ENCODE assay signal across 11 mouse cellular contexts in genomic region chr2:18873440-18873839, GRCm38 (mm10).
DNase-seq lines count a peak whose midpoint lies in the region; ATAC-seq and TF ChIP-seq lines count a peak whose summit lies in the region.
"Had no signal": no experiment of that assay in that cellular context is flagged by ENCODE, and none has a peak within 500 bp of the region (broad histone marks: within the 10 kb centered on the region; RNA-seq: fewer than 3 reads in every experiment).

No protein-coding gene starts in this region.

- H3K4me3 ChIP-seq in limb, embryonic 14.5 days (replicated peaks; ENCODE audit: low read length) = no peak overlapping the region
- H3K4me3 ChIP-seq in limb, embryonic 10.5 days = no peak overlapping the region
- H3K4me3 ChIP-seq in CH12.LX (replicated peaks in 1 of 3; ENCODE audit: low read depth in 2 of 3, low read length in 2 of 3, poor library complexity in 1 of 3) = no peak overlapping the region
- no peak overlapping the region for H3K4me3 ChIP-seq in myocyte
- H3K4me3 ChIP-seq: embryonic facial prominence, embryonic 13.5 days; forebrain, embryonic 13.5 days; forebrain, embryonic 15.5 days had no signal

- TF ChIP-seq POLR2A in limb, embryonic 14.5 days (IDR thresholded peaks at IDR 0.05; ENCODE audit: borderline replicate concordance, extremely low read depth, insufficient read depth, insufficient read length) = no peak
- TF ChIP-seq POLR2A in CH12.LX (IDR thresholded peaks at IDR 0.05; ENCODE audit: low read depth, low read length) (no peak), myocyte (IDR thresholded peaks at IDR 0.05; ENCODE audit: insufficient read length, low read depth) (no peak)

- H3K9me3 ChIP-seq in limb, embryonic 14.5 days (ENCODE audit: control insufficient read depth, low read length) = no peaks in the 10 kb centered on the region
- no peaks in the 10 kb centered on the region for H3K9me3 ChIP-seq in limb, embryonic 10.5 days (replicated peaks)
- H3K9me3 ChIP-seq in CH12.LX (replicated peaks; ENCODE audit: low read length) = no peaks in the 10 kb centered on the region
- H3K9me3 ChIP-seq: embryonic facial prominence, embryonic 13.5 days; forebrain, embryonic 13.5 days; forebrain, embryonic 15.5 days had no signal

- H3K4me1 ChIP-seq in limb, embryonic 14.5 days (ENCODE audit: control insufficient read depth, insufficient read depth, low read length) = no peaks in the 10 kb centered on the region
- H3K4me1 ChIP-seq in limb, embryonic 10.5 days = peaks cover 4% of the 10 kb centered on the region; the same call in 1 of the 2 replicates
- H3K4me1 ChIP-seq in CH12.LX (ENCODE audit: control insufficient read depth in 1 of 2, insufficient read depth in 2 of 2) = peaks cover 0 to 30% of the 10 kb centered on the region in 2 experiments; a peak in 2 of 4 replicates
- H3K4me1 ChIP-seq: forebrain, embryonic 13.5 days; forebrain, embryonic 15.5 days had no signal

- H3K27me3 ChIP-seq in limb, embryonic 14.5 days (ENCODE audit: control insufficient read depth, insufficient read depth, low read length) = no peaks in the 10 kb centered on the region
- H3K27me3 ChIP-seq in limb, embryonic 10.5 days (ENCODE audit: low read depth, poor library complexity, severe bottlenecking) = 0 out of 2 replicates have a peak, but pooled peaks cover 4% of the 10 kb centered on the region
- H3K27me3 ChIP-seq in CH12.LX (replicated peaks) (no peaks in the 10 kb centered on the region), myocyte (ENCODE audit: control insufficient read depth, insufficient read depth, insufficient read length) (no peaks in the 10 kb centered on the region)
- H3K27me3 ChIP-seq: embryonic facial prominence, embryonic 13.5 days; forebrain, embryonic 13.5 days; forebrain, embryonic 15.5 days had no signal

- H3K36me3 ChIP-seq in limb, embryonic 14.5 days (ENCODE audit: control insufficient read depth, insufficient read depth, low read length) = no peaks in the 10 kb centered on the region
- H3K36me3 ChIP-seq in limb, embryonic 10.5 days = no peaks in the 10 kb centered on the region
- H3K36me3 ChIP-seq in CH12.LX (replicated peaks in 1 of 2; ENCODE audit: control insufficient read depth in 1 of 2, insufficient read depth in 1 of 2, low read length in 1 of 2) (peaks cover 0 to 74% of the 10 kb centered on the region in 2 experiments), myocyte (ENCODE audit: control insufficient read depth, insufficient read depth) (peaks cover 4% of the 10 kb centered on the region)
- H3K36me3 ChIP-seq: embryonic facial prominence, embryonic 13.5 days; forebrain, embryonic 15.5 days had no signal

- no peak for TF ChIP-seq EP300 in CH12.LX (IDR thresholded peaks at IDR 0.05; ENCODE audit: low read length)

- no peak for TF ChIP-seq CTCF in CH12.LX (conservative IDR thresholded peaks at IDR 0.05 in 1 of 2, IDR thresholded peaks at IDR 0.05 in 1 of 2; ENCODE audit: low read depth in 2 of 2, low read length in 2 of 2)

- ATAC-seq in limb, embryonic 14.5 days (ENCODE audit: low FRiP score, low read depth) = peak; percentile 28; the same call in 1 of the 2 replicates
- ATAC-seq: forebrain, postnatal 0 days had no signal

- H3ac ChIP-seq in myocyte (ENCODE audit: control insufficient read depth, insufficient read length) = no peak overlapping the region

- no peaks in the 10 kb centered on the region for H3K79me2 ChIP-seq in CH12.LX (replicated peaks; ENCODE audit: control insufficient read depth, extremely low read depth, insufficient read depth, poor library complexity, severe bottlenecking)
- no peaks in the 10 kb centered on the region for H3K79me2 ChIP-seq in myocyte (ENCODE audit: control insufficient read depth, insufficient read depth)

- dilution Hi-C loops in CH12.LX (cut with MboI; ENCODE audit: extremely low pct_ligation_motif_present, extremely low pct_unique_long_range_greater_than_20kb, low sequenced_read_pairs) = no loop called here

- WGBS in limb, embryonic 14.5 days = 41% methylated on average over 3 of the region's 3 CpGs
- 60% methylated on average over 3 of the region's 3 CpGs for WGBS in limb, embryonic 10.5 days

- H3K4me2 ChIP-seq in limb, embryonic 14.5 days (replicated peaks; ENCODE audit: low read depth, low read length, severe bottlenecking) = no peak overlapping the region
- H3K4me2 ChIP-seq in CH12.LX (ENCODE audit: insufficient read depth, low read depth, poor library complexity, severe bottlenecking) (no peak overlapping the region), myocyte (ENCODE audit: low read depth) (no peak overlapping the region)
- H3K4me2 ChIP-seq: embryonic facial prominence, embryonic 13.5 days; forebrain, embryonic 13.5 days; forebrain, embryonic 15.5 days had no signal

- H3K9ac ChIP-seq in limb, embryonic 14.5 days (ENCODE audit: low read depth, low read length, severe bottlenecking) = no peak overlapping the region
- H3K9ac ChIP-seq in CH12.LX (ENCODE audit: insufficient read depth, low read depth) = no peak overlapping the region
- H3K9ac ChIP-seq: embryonic facial prominence, embryonic 13.5 days; forebrain, embryonic 13.5 days; forebrain, embryonic 15.5 days; forebrain, postnatal 0 days had no signal

- TF ChIP-seq RAD21 in CH12.LX (IDR thresholded peaks at IDR 0.05; ENCODE audit: low read depth, low read length) = no peak

- no peak overlapping the region for H3K27ac ChIP-seq in limb, embryonic 14.5 days (replicated peaks; ENCODE audit: low read depth, low read length)
- H3K27ac ChIP-seq in limb, embryonic 10.5 days = no peak overlapping the region
- H3K27ac ChIP-seq in CH12.LX (ENCODE audit: insufficient read depth, low read depth) = no peak overlapping the region
- H3K27ac ChIP-seq: embryonic facial prominence, embryonic 13.5 days; forebrain, embryonic 13.5 days; forebrain, embryonic 15.5 days had no signal

- in situ Hi-C loops in CH12.LX (cut with MboI; ENCODE audit: low pct_ligation_motif_present, low pct_unique_long_range_greater_than_20kb, low sequenced_read_pairs) = loop anchor here (25.0 kb wide), 1 partner anchor 464 kb away; no protein-coding TSS in a partner anchor

- peak; percentile 2 for DNase-seq in embryo, embryonic 10 days (ENCODE audit: low spot score)
- DNase-seq in embryo, embryonic 11 days = no peak
- no peak for DNase-seq in limb, embryonic 14.5 days (ENCODE audit: low spot score)
- DNase-seq in limb, embryonic 10.5 days (ENCODE audit: low spot score) = no peak
- peak; percentile 5 for DNase-seq in CH12.LX (ENCODE audit: extremely low read depth)
- no peak for DNase-seq in lung, postnatal 10 days

TF ChIP-seq in CH12.LX, 34 proteins besides CTCF, POLR2A, EP300 and RAD21:
- TF ChIP-seq ETS1 (conservative IDR thresholded peaks at IDR 0.05; ENCODE audit: low read depth, low read length) (peak; percentile 37; the same call in 1 of the 2 replicates), TBP (conservative IDR thresholded peaks at IDR 0.05; ENCODE audit: low read depth, low read length) (no peak)

TF ChIP-seq in myocyte, 11 proteins besides CTCF, POLR2A, EP300 and RAD21:
- no peak for TF ChIP-seq SRF (IDR thresholded peaks at IDR 0.05; ENCODE audit: control insufficient read depth, insufficient read length, low read depth)
- TF ChIP-seq TCF12 (IDR thresholded peaks at IDR 0.05; ENCODE audit: insufficient read depth, poor library complexity, severe bottlenecking) = peak; percentile 47
- no peak for TF ChIP-seq USF1 (IDR thresholded peaks at IDR 0.05; ENCODE audit: low read depth)
- peak; percentile 40 to 64 (median 49) for TF ChIP-seq MYOD1 (IDR thresholded peaks at IDR 0.05; ENCODE audit: control insufficient read depth in 1 of 3, insufficient read length in 2 of 3, low read depth in 2 of 3)
- TF ChIP-seq MYOG (IDR thresholded peaks at IDR 0.05; ENCODE audit: control insufficient read depth in 1 of 3, insufficient read depth in 1 of 3, insufficient read length in 2 of 3, low read depth in 2 of 3) = peak in 1 of 3 experiments; percentile 57
- TF ChIP-seq TCF3 (IDR thresholded peaks at IDR 0.05; ENCODE audit: insufficient read length, low read depth) = no peak
- no peak for TF ChIP-seq E2F4 (IDR thresholded peaks at IDR 0.05; ENCODE audit: insufficient read depth)
- TF ChIP-seq MAX (IDR thresholded peaks at IDR 0.05; ENCODE audit: low read depth) = no peak
- TF ChIP-seq REST (IDR thresholded peaks at IDR 0.05; ENCODE audit: insufficient read depth, insufficient read length) = no peak
- no peak for TF ChIP-seq POLR2AphosphoS2 (IDR thresholded peaks at IDR 0.05; ENCODE audit: insufficient read length, low read depth)
- no peak for TF ChIP-seq CEBPB (IDR thresholded peaks at IDR 0.05; ENCODE audit: insufficient read depth, poor library complexity, severe bottlenecking)
TF ChIP-seq in myocyte: peak in this region for 3.

Comparison
In these comparisons a context has a peak if more than half of its experiments do, and no peak if none do; other contexts are left out.
1. DNase-seq: peak in embryo, embryonic 10 days (single experiment) and CH12.LX (single experiment); none in embryo, embryonic 11 days (single experiment), limb, embryonic 14.5 days (single experiment), limb, embryonic 10.5 days (single experiment) and lung, postnatal 10 days (single experiment).